Mouse (Mus musculus): ENCODE measurements around the gene Gm17324. TPM values are rescaled to one million over a fixed set of nuclear protein-coding genes. Genes with fewer than 3 reads are reported as not detected.
"Not testable (repeated sequence)": the region's sequence is repeated elsewhere in the genome, so short reads cannot be mapped to it uniquely, and the experiment has no call there.

The Gm17324 gene
- total RNA-seq (2021): under 1 TPM in 1 of 2 experiments, not detected in 1; 0.66 TPM

GRCm38 (mm10) chr9:78447973-78448873 lies at the start of gene Gm17324, which contains the start of gene Mto1:
Gene Gm17324 (minus strand): TSS chr9:78448786.
Gene Mto1 (plus strand): TSS chr9:78448208.
- peak; percentile 90 for DNase-seq
- intact Hi-C loops (cut with DNase I): no loop called here

GRCm38 (mm10) chr9:78493171-78493570 lies 44.6 kb upstream of the Gm17324 start:
- intact Hi-C loops (cut with DNase I): no loop called here
- no peak for DNase-seq

GRCm38 (mm10) chr9:78492254-78492653 lies 43.7 kb upstream of the Gm17324 start:
- DNase-seq: no peak
- intact Hi-C loops (cut with DNase I): no loop called here

- intact Hi-C loops (cut with DNase I): no loop called here
- no peak for DNase-seq
These were observed 42.6 kb upstream of the Gm17324 start for GRCm38 (mm10) chr9:78491169-78491568.

- peak; percentile 62 for DNase-seq
- intact Hi-C loops (cut with DNase I): no loop called here
These were observed 40.4 kb upstream of the Gm17324 start, which contains the start of gene Eef1a1 for GRCm38 (mm10) chr9:78488890-78489420. Gene Eef1a1 (minus strand): TSS chr9:78489151.

GRCm38 (mm10) chr9:78488021-78488420 lies 39.4 kb upstream of the Gm17324 start:
- DNase-seq: not testable (repeated sequence)

GRCm38 (mm10) chr9:78484660-78485059 lies 36.1 kb upstream of the Gm17324 start:
- no peak for DNase-seq
- intact Hi-C loops (cut with DNase I): no loop called here

More at GRCm38 (mm10) chr9:78488021-78488420, 39.4 kb upstream of the Gm17324 start:
- intact Hi-C loops (cut with DNase I): not testable (repeated sequence)

- DNase-seq: no peak
- intact Hi-C loops (cut with DNase I): no loop called here
These were observed 33.8 kb upstream of the Gm17324 start for GRCm38 (mm10) chr9:78482386-78482785.

- intact Hi-C loops (cut with DNase I): loop anchor here (2.0 kb wide), 1 partner anchor 39 kb away; no protein-coding TSS in a partner anchor
These were observed 33.1 kb upstream of the Gm17324 start for GRCm38 (mm10) chr9:78481423-78482331.

GRCm38 (mm10) chr9:78480706-78481358 lies 32.2 kb upstream of the Gm17324 start:
- DNase-seq: peak; percentile 77
- intact Hi-C loops (cut with DNase I): loop anchor here (2.0 kb wide), 1 partner anchor 40 kb away; no protein-coding TSS in a partner anchor

More at GRCm38 (mm10) chr9:78481423-78482331, 33.1 kb upstream of the Gm17324 start:
- peak; percentile 97 for DNase-seq

- intact Hi-C loops (cut with DNase I): loop anchor here (2.0 kb wide), 1 partner anchor 41 kb away; no protein-coding TSS in a partner anchor
- DNase-seq: not testable (repeated sequence)
These were observed 31.6 kb upstream of the Gm17324 start for GRCm38 (mm10) chr9:78480227-78480626.

GRCm38 (mm10) chr9:78479308-78479707 lies 30.7 kb upstream of the Gm17324 start:
- DNase-seq; intact Hi-C loops (cut with DNase I): not testable (repeated sequence)

GRCm38 (mm10) chr9:78478009-78478605 lies 29.5 kb upstream of the Gm17324 start:
- intact Hi-C loops (cut with DNase I); DNase-seq: not testable (repeated sequence)

GRCm38 (mm10) chr9:78477021-78477551 lies 28.5 kb upstream of the Gm17324 start:
- intact Hi-C loops (cut with DNase I): no loop called here
- DNase-seq: no peak

GRCm38 (mm10) chr9:78476531-78477020 lies 28.0 kb upstream of the Gm17324 start:
- intact Hi-C loops (cut with DNase I): no loop called here
- DNase-seq: no peak

- intact Hi-C loops (cut with DNase I): no loop called here
- DNase-seq: no peak
These were observed 27.3 kb upstream of the Gm17324 start for GRCm38 (mm10) chr9:78475873-78476272.

- intact Hi-C loops (cut with DNase I): no loop called here
These were observed 26.8 kb upstream of the Gm17324 start for GRCm38 (mm10) chr9:78475383-78475780.

GRCm38 (mm10) chr9:78474771-78475382 lies 26.3 kb upstream of the Gm17324 start:
- no peak for DNase-seq
- intact Hi-C loops (cut with DNase I): no loop called here

More at GRCm38 (mm10) chr9:78475383-78475780, 26.8 kb upstream of the Gm17324 start:
- DNase-seq: no peak
